Mouse (Mus musculus): ENCODE measurements at regions not wholly inside any gene's neighbourhood (a gene's known extent, or its start where the extent isn't known, plus 50 kb on each side); places are given as distances from the start of the nearest gene placed in this dataset.

GRCm38 (mm10) chr13:112000293-112000665 lies 191.5 kb upstream of the Map3k1 start:
- TF ChIP-seq CTCF (IDR thresholded peaks at IDR 0.05; ENCODE audit: extremely low read depth, insufficient read length, insufficient replicate concordance, low read depth, low read length) (no peak), POLR2A (IDR thresholded peaks at IDR 0.05; ENCODE audit: low read depth, low read length) (no peak)

Data from small intestine, adult 2 months (tissue).